Mouse (Mus musculus): ENCODE measurements around the gene G0s2.
"Not testable (repeated sequence)": the region's sequence is repeated elsewhere in the genome, so short reads cannot be mapped to it uniquely, and the experiment has no call there.

GRCm38 (mm10) chr1:193285766-193286325, 12.8 kb upstream of the G0s2 start:
- TF ChIP-seq CTCF, EP300 (IDR thresholded peaks at IDR 0.05; ENCODE audit: low read depth): not testable (repeated sequence)

All from liver, embryonic 14.5 days (tissue).